Mouse (Mus musculus): ENCODE results near the gene B3gnt9. TPM values are rescaled to one million over a fixed set of nuclear protein-coding genes. Genes with fewer than 3 reads are reported as not detected.

Gene B3gnt9
- total and polyA plus RNA-seq, 3 experiments, result 2.7 to 4.7 TPM; not detected in 1

DNA sequence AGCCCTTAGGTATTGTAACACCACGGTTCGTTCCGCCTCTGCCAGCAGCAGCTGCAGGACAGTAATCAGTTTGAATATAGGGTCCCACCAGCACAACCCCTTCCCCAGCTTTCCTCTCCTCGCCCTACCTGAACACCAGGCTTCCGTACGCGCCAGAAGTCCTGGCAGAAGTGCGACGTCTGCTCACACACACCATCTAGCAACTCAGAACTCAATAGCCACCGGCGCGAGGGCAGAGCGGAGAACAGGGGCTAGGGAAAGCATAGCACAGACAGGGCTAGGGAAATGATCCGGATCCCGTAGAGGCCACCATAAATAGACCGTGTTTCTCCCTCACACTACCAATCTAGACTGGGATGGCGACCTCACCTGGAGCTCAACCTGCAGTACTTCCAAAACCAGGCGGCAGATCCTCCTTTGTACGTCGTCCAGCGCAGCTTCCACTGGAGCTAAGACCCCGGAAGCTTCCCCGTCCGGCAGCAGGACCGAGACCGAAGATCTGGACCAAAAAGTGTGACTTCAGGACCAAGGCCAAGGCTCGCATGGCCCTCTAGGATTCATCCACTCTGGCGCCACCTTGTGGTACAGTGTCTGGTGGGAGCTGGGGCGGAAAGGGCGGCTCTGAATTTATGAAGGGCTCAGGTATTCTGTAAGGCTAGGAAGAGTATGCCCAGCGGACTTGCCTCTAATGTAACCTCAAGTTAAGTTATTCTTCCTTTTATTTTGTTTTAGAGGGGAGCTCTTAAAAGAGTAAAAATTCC is 35.8 kb upstream of the B3gnt9 start:
- no peak overlapping the region for H3K27ac ChIP-seq (ENCODE audit: control insufficient read depth, low read depth, low read length)
- peaks cover 3% of the 10 kb centered on the region for H3K79me2 ChIP-seq (ENCODE audit: control insufficient read depth, insufficient read depth, low read length, poor library complexity)
- no peaks in the 10 kb centered on the region for H3K9me3 ChIP-seq (replicated peaks; ENCODE audit: insufficient read depth, low read length)
- H3K9ac ChIP-seq (ENCODE audit: control insufficient read depth, low read depth, low read length, poor library complexity, severe bottlenecking), result no peak overlapping the region
- H3K4me1 ChIP-seq (ENCODE audit: control insufficient read depth in 1 of 2, insufficient read depth in 2 of 2, low read length in 2 of 2), result peaks cover 4 to 13% of the 10 kb centered on the region in 2 experiments; a peak in 3 of 4 replicates
- TF ChIP-seq UBTF (IDR thresholded peaks at IDR 0.05; ENCODE audit: borderline replicate concordance, insufficient read depth, low read depth, low read length), result no peak
- TF ChIP-seq ZC3H11A (IDR thresholded peaks at IDR 0.05; ENCODE audit: low read depth, low read length), result peak; percentile 82
- peak; percentile 81 to 98 (median 95) for TF ChIP-seq CTCF (IDR thresholded peaks at IDR 0.05 in 2 of 3, conservative IDR thresholded peaks at IDR 0.05 in 1 of 3; ENCODE audit: control insufficient read depth in 1 of 3, insufficient read depth in 1 of 3, low read depth in 2 of 3, low read length in 3 of 3, poor library complexity in 1 of 3, severe bottlenecking in 1 of 3)
- no peak for TF ChIP-seq KAT2A (conservative IDR thresholded peaks at IDR 0.05; ENCODE audit: low read depth, low read length)
- 0 out of 2 replicates have a peak, but pooled peaks have one; percentile 41 for TF ChIP-seq MYC (IDR thresholded peaks at IDR 0.05; ENCODE audit: low read depth, low read length)
- TF ChIP-seq ELF1 (IDR thresholded peaks at IDR 0.05; ENCODE audit: low read depth, low read length), result peak; percentile 57; the same call in 1 of the 2 replicates
- peak; percentile 99 for TF ChIP-seq SIN3A (IDR thresholded peaks at IDR 0.05; ENCODE audit: low read length)
- peak; percentile 53; the same call in 1 of the 2 replicates for TF ChIP-seq BHLHE40 (IDR thresholded peaks at IDR 0.05; ENCODE audit: borderline replicate concordance, low read depth, low read length)
- no peak for TF ChIP-seq E2F4 (IDR thresholded peaks at IDR 0.05; ENCODE audit: borderline replicate concordance, low read depth, low read length)
- TF ChIP-seq POLR2AphosphoS5 (IDR thresholded peaks at IDR 0.05; ENCODE audit: borderline replicate concordance, low read depth, low read length), result no peak
- TF ChIP-seq POLR2A (IDR thresholded peaks at IDR 0.05; ENCODE audit: control insufficient read depth in 1 of 2, insufficient read depth in 1 of 2, low read depth in 1 of 2, low read length in 2 of 2, poor library complexity in 1 of 2), result no peak
- TF ChIP-seq USF2 (IDR thresholded peaks at IDR 0.05; ENCODE audit: borderline replicate concordance in 1 of 2, insufficient read depth in 1 of 2, low read depth in 1 of 2, low read length in 2 of 2), result no peak
- TF ChIP-seq RCOR1 (IDR thresholded peaks at IDR 0.05; ENCODE audit: low read depth, low read length), result no peak
- TF ChIP-seq MAFK (IDR thresholded peaks at IDR 0.05; ENCODE audit: borderline replicate concordance, low read depth, low read length), result no peak
- TF ChIP-seq SMC3 (IDR thresholded peaks at IDR 0.05; ENCODE audit: low read depth, low read length), result peak; percentile 97
- no peak for TF ChIP-seq ETS1 (IDR thresholded peaks at IDR 0.05; ENCODE audit: low read depth, low read length)
- TF ChIP-seq TAL1 (IDR thresholded peaks at IDR 0.05; ENCODE audit: low read length), result no peak
- TF ChIP-seq MAZ (IDR thresholded peaks at IDR 0.05; ENCODE audit: low read depth, low read length), result peak; percentile 68; the same call in 1 of the 2 replicates
- no peak for TF ChIP-seq NRF1 (IDR thresholded peaks at IDR 0.05; ENCODE audit: insufficient read depth, low read depth, low read length, poor library complexity, severe bottlenecking)
- TF ChIP-seq TBP (IDR thresholded peaks at IDR 0.05; ENCODE audit: low read depth, low read length), result no peak
- TF ChIP-seq USF1 (IDR thresholded peaks at IDR 0.05; ENCODE audit: low read depth, low read length), result no peak
- TF ChIP-seq HCFC1 (IDR thresholded peaks at IDR 0.05; ENCODE audit: low read depth, low read length), result peak; percentile 65
- peak; percentile 98 for TF ChIP-seq MXI1 (IDR thresholded peaks at IDR 0.05; ENCODE audit: low read depth, low read length)
- no peak for TF ChIP-seq ZKSCAN1 (IDR thresholded peaks at IDR 0.05; ENCODE audit: low read depth, low read length)
- TF ChIP-seq MYB (IDR thresholded peaks at IDR 0.05; ENCODE audit: low read depth, low read length), result no peak
- no peak for TF ChIP-seq POLR2AphosphoS2 (IDR thresholded peaks at IDR 0.05; ENCODE audit: low read length)
- TF ChIP-seq RAD21 (IDR thresholded peaks at IDR 0.05; ENCODE audit: low read depth, low read length), result peak; percentile 73
- TF ChIP-seq MAX (IDR thresholded peaks at IDR 0.05; ENCODE audit: low read length), result peak; percentile 79
- no peak for TF ChIP-seq GABPA (IDR thresholded peaks at IDR 0.05; ENCODE audit: low read depth, low read length)
- TF ChIP-seq CHD1 (IDR thresholded peaks at IDR 0.05; ENCODE audit: low read depth, low read length), result no peak
- TF ChIP-seq EP300 (IDR thresholded peaks at IDR 0.05; ENCODE audit: low read depth in 1 of 2, low read length in 2 of 2), result 0 out of 4 replicates have a peak, but pooled peaks of 1 of the 2 experiments have one; percentile 25
- H3K27me3 ChIP-seq (ENCODE audit: control insufficient read depth in 1 of 2, insufficient read depth in 2 of 2, low read length in 2 of 2), result no peaks in the 10 kb centered on the region
- H3K36me3 ChIP-seq (ENCODE audit: control insufficient read depth in 1 of 2, insufficient read depth in 2 of 2, low read length in 2 of 2), result no peaks in the 10 kb centered on the region; a peak in 1 of 4 replicates
- peak; percentile 92 for DNase-seq (ENCODE audit: low read depth, low spot score)
- no peak overlapping the region for H3K4me3 ChIP-seq (ENCODE audit: control insufficient read depth in 1 of 2, insufficient read depth in 1 of 2, low read depth in 2 of 2, low read length in 2 of 2)

Measured in MEL (cell line).